Mouse (Mus musculus): ENCODE measurements around the gene Rpl36a-ps1. TPM values are rescaled to one million over a fixed set of nuclear protein-coding genes. Genes with fewer than 3 reads are reported as not detected.

The Rpl36a-ps1 gene
- total and polyA plus RNA-seq, 3 experiments, result 0.92 to 29.2 TPM; not detected in 1

- Histone ChIP-seq H3K27me3 (ENCODE audit: insufficient read depth, low read length) (0 out of 2 replicates have a peak, but pooled peaks cover 4% of the 10 kb centered on the region), H3K4me3 (ENCODE audit: low read depth, low read length) (no peak overlapping the region), H3K36me3 (replicated peaks) (no peaks in the 10 kb centered on the region), H3K9me3 (replicated peaks) (no peaks in the 10 kb centered on the region), H3K4me1 (ENCODE audit: insufficient read depth, low read depth, low read length) (no peaks in the 10 kb centered on the region)
- ATAC-seq (ENCODE audit: extremely low read depth, insufficient number of reproducible peaks, low FRiP score, poor library complexity, severe bottlenecking), result no peak
- TF ChIP-seq POLR2AphosphoS5 (IDR thresholded peaks at IDR 0.05; ENCODE audit: insufficient replicate concordance, low read depth, low read length), result no peak
- DNase-seq (ENCODE audit: low spot score), result no peak
Observed at GRCm38 (mm10) chr14:99010920-99011313, 16.8 kb upstream of the Rpl36a-ps1 start.

- no peaks in the 10 kb centered on the region for H3K4me1 ChIP-seq (ENCODE audit: insufficient read depth, low read depth, low read length)
- H3K9me3 ChIP-seq (replicated peaks), result no peaks in the 10 kb centered on the region
- TF ChIP-seq GATA1 (IDR thresholded peaks at IDR 0.05; ENCODE audit: borderline replicate concordance, low read length) (no peak), POLR2AphosphoS5 (IDR thresholded peaks at IDR 0.05; ENCODE audit: insufficient replicate concordance, low read depth, low read length) (no peak)
- 0 out of 2 replicates have a peak, but pooled peaks cover 4% of the 10 kb centered on the region for H3K27me3 ChIP-seq (ENCODE audit: insufficient read depth, low read length)
- H3K36me3 ChIP-seq (replicated peaks), result no peaks in the 10 kb centered on the region
- ATAC-seq (ENCODE audit: extremely low read depth, insufficient number of reproducible peaks, low FRiP score, poor library complexity, severe bottlenecking) (no peak), DNase-seq (ENCODE audit: low spot score) (no peak)
- no peak overlapping the region for H3K4me3 ChIP-seq (ENCODE audit: low read depth, low read length)
Observed at GRCm38 (mm10) chr14:99010224-99010919, 16.3 kb upstream of the Rpl36a-ps1 start.

GRCm38 (mm10) chr14:98992482-98992881, 1.6 kb downstream of the Rpl36a-ps1 start:
- no peaks in the 10 kb centered on the region for H3K9me3 ChIP-seq (replicated peaks)
- no peaks in the 10 kb centered on the region for H3K4me1 ChIP-seq (ENCODE audit: insufficient read depth, low read depth, low read length)
- H3K27me3 ChIP-seq (ENCODE audit: insufficient read depth, low read length), result no peaks in the 10 kb centered on the region
- no peak for ATAC-seq (ENCODE audit: extremely low read depth, insufficient number of reproducible peaks, low FRiP score, poor library complexity, severe bottlenecking)
- TF ChIP-seq GATA1 (IDR thresholded peaks at IDR 0.05; ENCODE audit: borderline replicate concordance, low read length), result no peak
- TF ChIP-seq GATA2 (IDR thresholded peaks at IDR 0.05; ENCODE audit: borderline replicate concordance, low read depth, low read length), result no peak
- TF ChIP-seq CTCF (IDR thresholded peaks at IDR 0.05; ENCODE audit: low read depth, low read length), result no peak
- no peak for TF ChIP-seq POLR2AphosphoS5 (IDR thresholded peaks at IDR 0.05; ENCODE audit: insufficient replicate concordance, low read depth, low read length)
- TF ChIP-seq TAL1 (conservative IDR thresholded peaks at IDR 0.05; ENCODE audit: low read depth, low read length), result no peak
- DNase-seq (ENCODE audit: low spot score), result no peak
- no peaks in the 10 kb centered on the region for H3K36me3 ChIP-seq (replicated peaks)
- H3K4me3 ChIP-seq (ENCODE audit: low read depth, low read length), result no peak overlapping the region

DNA sequence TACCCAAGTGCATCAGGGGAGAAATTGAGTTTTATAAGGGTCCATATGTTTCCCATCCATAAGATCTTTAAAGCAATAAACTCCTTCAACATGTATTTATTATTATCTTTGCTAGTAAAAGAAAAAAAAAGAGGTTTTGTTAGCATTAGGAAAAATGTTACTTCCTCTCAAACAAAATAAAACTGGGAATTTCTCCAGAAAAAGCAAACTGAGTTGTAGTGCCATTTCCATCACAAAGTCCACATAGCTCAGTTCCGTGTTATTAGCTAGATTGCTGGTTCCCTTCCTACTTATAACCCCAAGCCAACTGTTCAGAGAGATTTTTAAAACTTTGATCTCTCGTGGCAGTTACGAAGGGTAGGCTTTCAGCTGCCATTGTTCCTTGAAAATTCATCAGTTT, 3.5 kb downstream of the Rpl36a-ps1 start:
- Histone ChIP-seq H3K9me3 (replicated peaks) (no peaks in the 10 kb centered on the region), H3K4me3 (ENCODE audit: low read depth, low read length) (no peak overlapping the region), H3K27me3 (ENCODE audit: insufficient read depth, low read length) (no peaks in the 10 kb centered on the region), H3K4me1 (ENCODE audit: insufficient read depth, low read depth, low read length) (no peaks in the 10 kb centered on the region), H3K36me3 (replicated peaks) (no peaks in the 10 kb centered on the region)
- no peak for DNase-seq (ENCODE audit: low spot score)
- ATAC-seq (ENCODE audit: extremely low read depth, insufficient number of reproducible peaks, low FRiP score, poor library complexity, severe bottlenecking), result no peak
- TF ChIP-seq GATA2 (IDR thresholded peaks at IDR 0.05; ENCODE audit: borderline replicate concordance, low read depth, low read length) (no peak), TAL1 (conservative IDR thresholded peaks at IDR 0.05; ENCODE audit: low read depth, low read length) (no peak), GATA1 (IDR thresholded peaks at IDR 0.05; ENCODE audit: borderline replicate concordance, low read length) (no peak), POLR2AphosphoS5 (IDR thresholded peaks at IDR 0.05; ENCODE audit: insufficient replicate concordance, low read depth, low read length) (no peak), CTCF (IDR thresholded peaks at IDR 0.05; ENCODE audit: low read depth, low read length) (no peak)

GRCm38 (mm10) chr14:98989818-98990217, 4.3 kb downstream of the Rpl36a-ps1 start:
- Histone ChIP-seq H3K4me3 (ENCODE audit: low read depth, low read length) (no peak overlapping the region), H3K9me3 (replicated peaks) (no peaks in the 10 kb centered on the region), H3K36me3 (replicated peaks) (no peaks in the 10 kb centered on the region), H3K27me3 (ENCODE audit: insufficient read depth, low read length) (no peaks in the 10 kb centered on the region), H3K4me1 (ENCODE audit: insufficient read depth, low read depth, low read length) (no peaks in the 10 kb centered on the region)
- no peak for DNase-seq (ENCODE audit: low spot score)
- ATAC-seq (ENCODE audit: extremely low read depth, insufficient number of reproducible peaks, low FRiP score, poor library complexity, severe bottlenecking), result no peak
- TF ChIP-seq GATA2 (IDR thresholded peaks at IDR 0.05; ENCODE audit: borderline replicate concordance, low read depth, low read length), result no peak
- no peak for TF ChIP-seq GATA1 (IDR thresholded peaks at IDR 0.05; ENCODE audit: borderline replicate concordance, low read length)
- no peak for TF ChIP-seq POLR2AphosphoS5 (IDR thresholded peaks at IDR 0.05; ENCODE audit: insufficient replicate concordance, low read depth, low read length)
- no peak for TF ChIP-seq TAL1 (conservative IDR thresholded peaks at IDR 0.05; ENCODE audit: low read depth, low read length)
- TF ChIP-seq CTCF (IDR thresholded peaks at IDR 0.05; ENCODE audit: low read depth, low read length), result no peak

DNA sequence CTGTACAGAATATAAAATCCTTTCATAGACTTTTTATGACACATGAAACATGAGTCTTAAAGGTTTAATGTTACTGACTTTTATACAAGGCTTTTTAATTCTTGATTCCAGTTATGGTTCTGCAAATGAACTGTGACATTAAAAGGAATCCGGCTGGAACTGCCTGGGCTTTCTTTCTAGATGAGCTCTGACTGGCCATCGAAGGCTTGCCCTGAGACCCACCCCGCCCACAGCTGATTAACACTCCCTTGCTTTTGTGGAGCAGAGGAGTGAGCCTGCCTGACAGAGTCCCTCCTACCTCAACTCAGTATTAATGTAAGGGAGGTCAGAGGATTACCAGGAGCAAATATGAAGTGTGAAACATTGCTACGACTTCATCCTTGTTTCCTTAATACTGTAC, 22.2 kb downstream of the Rpl36a-ps1 start:
- no peaks in the 10 kb centered on the region for H3K27me3 ChIP-seq (ENCODE audit: insufficient read depth, low read length)
- no peak; the same call in 1 of the 2 replicates for ATAC-seq (ENCODE audit: extremely low read depth, insufficient number of reproducible peaks, low FRiP score, poor library complexity, severe bottlenecking)
- no peaks in the 10 kb centered on the region for H3K36me3 ChIP-seq (replicated peaks)
- TF ChIP-seq CTCF (IDR thresholded peaks at IDR 0.05; ENCODE audit: low read depth, low read length) (no peak), GATA2 (IDR thresholded peaks at IDR 0.05; ENCODE audit: borderline replicate concordance, low read depth, low read length) (no peak), TAL1 (conservative IDR thresholded peaks at IDR 0.05; ENCODE audit: low read depth, low read length) (no peak), GATA1 (IDR thresholded peaks at IDR 0.05; ENCODE audit: borderline replicate concordance, low read length) (no peak), POLR2AphosphoS5 (IDR thresholded peaks at IDR 0.05; ENCODE audit: insufficient replicate concordance, low read depth, low read length) (no peak)
- H3K9me3 ChIP-seq (replicated peaks), result no peaks in the 10 kb centered on the region
- no peak overlapping the region for H3K4me3 ChIP-seq (ENCODE audit: low read depth, low read length)
- DNase-seq (ENCODE audit: low spot score), result no peak
- no peaks in the 10 kb centered on the region for H3K4me1 ChIP-seq (ENCODE audit: insufficient read depth, low read depth, low read length)
